Mouse (Mus musculus) CH12.LX (cell line): ENCODE data around the gene Tspan3. TPM values are rescaled to one million over a fixed set of nuclear protein-coding genes. Genes with fewer than 3 reads are reported as not detected.

Experiments used
- DNase-seq: peaks from one replicate; pipeline ENCODE4 v3.0.0-alpha.2; 2013; ENCODE audit errors: extremely low read depth
- H3K27ac ChIP-seq: 2 replicates; pipeline ENCODE4 v1.5.1; 2012; ENCODE audit warnings: low read depth, mild to moderate bottlenecking, control low read depth, moderate library complexity; ENCODE audit not compliant: insufficient read depth
- H3K27me3 ChIP-seq: replicated peaks from 2 replicates; pipeline ENCODE3; 2012; ENCODE audit warnings: inconsistent platforms
- H3K36me3 ChIP-seq, 2 experiments: replicated peaks in 1 of 2; 2 replicates each; pipeline versions ENCODE3 to v1.6.1; 2012; ENCODE audit warnings: inconsistent platforms in 1 of 2, low read length in 1 of 2, mild to moderate bottlenecking in 1 of 2, mixed read lengths in 1 of 2, moderate library complexity in 1 of 2; ENCODE audit not compliant: control insufficient read depth in 1 of 2, insufficient read depth in 1 of 2
- H3K4me1 ChIP-seq, 2 experiments: 2 replicates each; pipeline ENCODE4 v1.6.1; 2012; ENCODE audit warnings: inconsistent platforms in 1 of 2, moderate library complexity in 1 of 2; ENCODE audit not compliant: insufficient read depth in 2 of 2, control insufficient read depth in 1 of 2
- H3K4me2 ChIP-seq: 2 replicates; pipeline ENCODE4 v1.6.1; 2012; ENCODE audit warnings: low read depth, mild to moderate bottlenecking, control low read depth; ENCODE audit not compliant: poor library complexity, insufficient read depth, severe bottlenecking
- H3K4me3 ChIP-seq, 3 experiments: fragments of 150-350 bp in 1 of 3; sonication (generic) in 1 of 3; replicated peaks in 1 of 3; 2 replicates each; pipeline versions ENCODE3 to v1.5.1; 2011 to 2012; ENCODE audit warnings: low read depth in 2 of 3, low read length in 2 of 3, mild to moderate bottlenecking in 2 of 3, moderate library complexity in 2 of 3, control low read depth in 1 of 3, improper control_type of control experiment in 1 of 3, inconsistent platforms in 1 of 3, mixed read lengths in 1 of 3; ENCODE audit not compliant: poor library complexity in 1 of 3
- H3K79me2 ChIP-seq: replicated peaks from 2 replicates; pipeline ENCODE4 v1.6.1; 2012; ENCODE audit warnings: mild to moderate bottlenecking, moderate library complexity; ENCODE audit not compliant: control insufficient read depth, poor library complexity, insufficient read depth, severe bottlenecking; ENCODE audit errors: extremely low read depth
- H3K9ac ChIP-seq: 2 replicates; pipeline ENCODE4 v1.6.1; 2012; ENCODE audit warnings: low read depth, mild to moderate bottlenecking, control low read depth, moderate library complexity; ENCODE audit not compliant: insufficient read depth
- H3K9me3 ChIP-seq: replicated peaks from 2 replicates; pipeline ENCODE3; 2012; ENCODE audit warnings: low read length, inconsistent platforms, mixed read lengths
- BHLHE40 ChIP-seq: IDR thresholded peaks from 2 replicates; pipeline ENCODE4 v1.6.1; 2011; ENCODE audit warnings: mild to moderate bottlenecking, low read depth, low read length, improper control_type of control experiment
- CHD2 ChIP-seq: IDR thresholded peaks from 2 replicates; pipeline ENCODE4 v1.6.1; 2011; ENCODE audit warnings: low read length, improper control_type of control experiment
- ELF1 ChIP-seq: IDR thresholded peaks from 2 replicates; pipeline ENCODE4 v1.6.1; 2014; ENCODE audit warnings: low read depth, mild to moderate bottlenecking, inconsistent platforms, low read length, improper control_type of control experiment
- EP300 ChIP-seq: IDR thresholded peaks from 2 replicates; pipeline ENCODE4 v1.6.1; 2011; ENCODE audit warnings: low read length, improper control_type of control experiment
- ETS1 ChIP-seq: conservative IDR thresholded peaks from 2 replicates; pipeline ENCODE4 v1.6.1; 2012; ENCODE audit warnings: low read depth, mild to moderate bottlenecking, inconsistent platforms, low read length, improper control_type of control experiment, moderate library complexity
- IRF4 ChIP-seq: IDR thresholded peaks from 2 replicates; pipeline ENCODE4 v1.6.1; 2014; ENCODE audit warnings: low read depth, mild to moderate bottlenecking, inconsistent platforms, low read length, improper control_type of control experiment
- JUN ChIP-seq: IDR thresholded peaks from 2 replicates; pipeline ENCODE4 v1.6.1; 2011; ENCODE audit warnings: low read depth, mild to moderate bottlenecking, low read length, improper control_type of control experiment, moderate library complexity; ENCODE audit not compliant: insufficient read depth
- MAFK ChIP-seq: IDR thresholded peaks from 2 replicates; pipeline ENCODE4 v1.6.1; 2011; ENCODE audit warnings: low read length, improper control_type of control experiment; ENCODE audit not compliant: insufficient replicate concordance
- PAX5 ChIP-seq: IDR thresholded peaks from 2 replicates; pipeline ENCODE4 v1.6.1; 2012; ENCODE audit warnings: low read length, inconsistent platforms, mixed read lengths
- SIN3A ChIP-seq: IDR thresholded peaks from 2 replicates; pipeline ENCODE4 v1.6.1; 2012; ENCODE audit warnings: low read length, improper control_type of control experiment, inconsistent platforms
- TCF12 ChIP-seq: IDR thresholded peaks from 2 replicates; pipeline ENCODE4 v1.6.1; 2014; ENCODE audit warnings: low read depth, mild to moderate bottlenecking, inconsistent platforms, low read length, improper control_type of control experiment
- UBTF ChIP-seq: IDR thresholded peaks from 2 replicates; pipeline ENCODE4 v1.6.1; 2012; ENCODE audit warnings: low read depth, mild to moderate bottlenecking, inconsistent platforms, low read length, improper control_type of control experiment, moderate library complexity
- ZMIZ1 ChIP-seq: IDR thresholded peaks from 2 replicates; pipeline ENCODE4 v1.6.1; 2012; ENCODE audit warnings: low read depth, mild to moderate bottlenecking, inconsistent platforms, low read length, improper control_type of control experiment
- dilution Hi-C: fragments of 300-500 bp; cut with MboI; formaldehyde crosslinking; loops from 2 replicates; pipeline ENCODE4 v1.14.3; 2020; ENCODE audit warnings: low sequenced_read_pairs; ENCODE audit not compliant: extremely low pct_unique_long_range_greater_than_20kb, extremely low pct_ligation_motif_present
- in situ Hi-C: fragments of 300-500 bp; cut with MboI; formaldehyde crosslinking; loops from 3 replicates; pipeline ENCODE4 v1.14.3; 2019; ENCODE audit warnings: low sequenced_read_pairs, low pct_ligation_motif_present, low pct_unique_long_range_greater_than_20kb, mixed read lengths
- polyA plus RNA-seq: library from polyadenylated mRNA; unstranded; fragments of >175 nt; gene quantifications from 2 replicates; pipeline ENCODE4 v1.2.1, GENCODE M21; 2012; ENCODE audit warnings: low read depth; ENCODE audit not compliant: insufficient read length
- total RNA-seq, 2 experiments: library from RNA; depleted of rRNA; stranded (reverse); fragments of 300-350 nt in 1 of 2; fragments of >200 nt in 1 of 2; gene quantifications; 2 replicates each; pipeline ENCODE4 v1.2.3; 2012 to 2014

Gene Tspan3
- total and polyA plus RNA-seq, 3 experiments = 34.5 to 85.9 (median 60.4) TPM

- dilution Hi-C loops (no loop called here), in situ Hi-C loops (loop anchor here (10.0 kb wide), 1 partner anchor 296 kb away; no protein-coding TSS in a partner anchor)
- Histone ChIP-seq H3K79me2 (no peaks in the 10 kb centered on the region), H3K9me3 (no peaks in the 10 kb centered on the region), H3K9ac (no peak overlapping the region), H3K27me3 (no peaks in the 10 kb centered on the region), H3K36me3 (peaks cover 19 to 47% of the 10 kb centered on the region in 2 experiments), H3K4me3 (no peak overlapping the region), H3K4me1 (peaks cover 10 to 37% of the 10 kb centered on the region in 2 experiments), H3K27ac (no peak overlapping the region), H3K4me2 (no peak overlapping the region)
- no peak for DNase-seq
- TF ChIP-seq PAX5 = no peak
- TF ChIP-seq JUN = no peak
- no peak for TF ChIP-seq TCF12
- no peak for TF ChIP-seq CHD2
- no peak for TF ChIP-seq ZMIZ1
- TF ChIP-seq EP300 = no peak
These were observed 43.5 kb upstream of the Tspan3 start for GRCm38 (mm10) chr9:56208817-56209216.

- H3K4me2 ChIP-seq = no peak overlapping the region
- H3K9ac ChIP-seq = no peak overlapping the region
- dilution Hi-C loops = no loop called here
- H3K27ac ChIP-seq = no peak overlapping the region
- in situ Hi-C loops = loop anchor here (10.0 kb wide), 1 partner anchor 297 kb away; no protein-coding TSS in a partner anchor
- no peak for DNase-seq
- TF ChIP-seq UBTF (no peak), MAFK (no peak), PAX5 (no peak)
- H3K79me2 ChIP-seq = no peaks in the 10 kb centered on the region
- no peak overlapping the region for H3K4me3 ChIP-seq
- peaks cover 19 to 54% of the 10 kb centered on the region in 2 experiments for H3K36me3 ChIP-seq
- peaks cover 10 to 35% of the 10 kb centered on the region in 2 experiments for H3K4me1 ChIP-seq
- H3K9me3 ChIP-seq = no peaks in the 10 kb centered on the region
- no peaks in the 10 kb centered on the region for H3K27me3 ChIP-seq
These were observed 42.2 kb upstream of the Tspan3 start for GRCm38 (mm10) chr9:56207516-56207915.

GRCm38 (mm10) chr9:56207083-56207482 lies 41.8 kb upstream of the Tspan3 start:
- peaks cover 10 to 35% of the 10 kb centered on the region in 2 experiments for H3K4me1 ChIP-seq
- 0 out of 2 replicates have a peak, but pooled peaks have one; percentile 20 for TF ChIP-seq SIN3A
- peak; percentile 32; the same call in 1 of the 2 replicates for TF ChIP-seq EP300
- peak; percentile 27; the same call in 1 of the 2 replicates for TF ChIP-seq IRF4
- no peak for TF ChIP-seq BHLHE40
- peak; percentile 53; the same call in 1 of the 2 replicates for TF ChIP-seq ETS1
- no peak for TF ChIP-seq ZMIZ1
- TF ChIP-seq ELF1 = peak; percentile 27; the same call in 1 of the 2 replicates
- no peak overlapping the region for H3K27ac ChIP-seq
- no peaks in the 10 kb centered on the region for H3K27me3 ChIP-seq
- dilution Hi-C loops (no loop called here), in situ Hi-C loops (loop anchor here (10.0 kb wide), 1 partner anchor 298 kb away; no protein-coding TSS in a partner anchor)
- no peak overlapping the region for H3K9ac ChIP-seq
- peaks cover 19 to 54% of the 10 kb centered on the region in 2 experiments for H3K36me3 ChIP-seq
- DNase-seq = peak; percentile 54
- H3K9me3 ChIP-seq = no peaks in the 10 kb centered on the region
- no peaks in the 10 kb centered on the region for H3K79me2 ChIP-seq
- H3K4me3 ChIP-seq = no peak overlapping the region
- no peak overlapping the region for H3K4me2 ChIP-seq
